ENCODE assay signal across 10 mouse cellular contexts in the genomic region with DNA sequence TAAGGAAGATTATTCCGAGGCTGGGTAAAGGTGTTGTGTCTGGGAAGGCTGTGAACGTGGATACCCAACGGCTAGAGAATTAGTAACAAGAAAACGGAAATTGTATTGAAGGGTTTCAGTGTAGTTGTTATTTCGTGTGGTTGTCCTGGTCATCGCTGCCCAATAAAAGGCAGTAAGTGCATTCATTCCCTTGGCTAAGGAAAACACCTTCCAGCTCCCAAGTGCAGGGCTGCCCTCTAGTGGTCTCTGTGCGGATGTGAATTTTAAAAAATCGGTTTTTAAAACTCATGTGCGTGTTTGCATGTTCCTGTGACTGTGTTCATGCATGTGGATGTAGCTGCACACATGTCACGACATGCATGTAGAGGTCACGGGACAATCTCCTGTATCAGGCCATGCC.
DNase-seq lines count a peak whose midpoint lies in the region; ATAC-seq and TF ChIP-seq lines count a peak whose summit lies in the region.
"Had no signal": no experiment of that assay in that cellular context is flagged by ENCODE, and none has a peak within 500 bp of the region (broad histone marks: within the 10 kb centered on the region; RNA-seq: fewer than 3 reads in every experiment).

No protein-coding gene starts in this region.

- H3K27ac ChIP-seq in hindbrain, embryonic 10.5 days, result no peak overlapping the region
- H3K27ac ChIP-seq in hindbrain, embryonic 12.5 days, result no peak overlapping the region
- H3K27ac ChIP-seq in cortical plate, adult 2 months (ENCODE audit: insufficient read depth, low read length), result no peak overlapping the region
- H3K27ac ChIP-seq in midbrain, postnatal 0 days (ENCODE audit: low read depth, low read length), result no peak overlapping the region
- H3K27ac ChIP-seq: embryonic facial prominence, embryonic 13.5 days; lung, embryonic 15.5 days had no signal

- no peak for TF ChIP-seq POLR2A in cortical plate, adult 2 months (IDR thresholded peaks at IDR 0.05; ENCODE audit: extremely low read depth, insufficient read depth, low read length)

- no peaks in the 10 kb centered on the region for H3K36me3 ChIP-seq in hindbrain, embryonic 10.5 days
- no peaks in the 10 kb centered on the region for H3K36me3 ChIP-seq in hindbrain, embryonic 12.5 days
- H3K36me3 ChIP-seq in midbrain, postnatal 0 days (ENCODE audit: insufficient read depth, low read length), result no peaks in the 10 kb centered on the region
- H3K36me3 ChIP-seq: embryonic facial prominence, embryonic 13.5 days; lung, embryonic 15.5 days had no signal

- no peak for ATAC-seq in hindbrain, embryonic 12.5 days (ENCODE audit: low FRiP score)
- no peak for ATAC-seq in midbrain, postnatal 0 days (ENCODE audit: low FRiP score)

- H3K9me3 ChIP-seq in hindbrain, embryonic 10.5 days, result 0 out of 2 replicates have a peak, but pooled peaks cover 6% of the 10 kb centered on the region
- no peaks in the 10 kb centered on the region for H3K9me3 ChIP-seq in hindbrain, embryonic 12.5 days (replicated peaks)
- H3K9me3 ChIP-seq in midbrain, postnatal 0 days (ENCODE audit: low read length), result no peaks in the 10 kb centered on the region
- H3K9me3 ChIP-seq: embryonic facial prominence, embryonic 13.5 days; lung, embryonic 15.5 days had no signal

- no peak overlapping the region for H3K4me3 ChIP-seq in hindbrain, embryonic 10.5 days
- H3K4me3 ChIP-seq in hindbrain, embryonic 12.5 days, result no peak overlapping the region
- no peak overlapping the region for H3K4me3 ChIP-seq in cortical plate, adult 2 months (ENCODE audit: insufficient read depth, low read length)
- H3K4me3 ChIP-seq in midbrain, postnatal 0 days (ENCODE audit: low read depth, low read length), result no peak overlapping the region
- H3K4me3 ChIP-seq: embryonic facial prominence, embryonic 13.5 days; lung, embryonic 15.5 days had no signal

- DNase-seq in hindbrain, embryonic 10.5 days (ENCODE audit: low spot score), result peak; percentile 38
- DNase-seq in A20 (ENCODE audit: low read depth, low spot score) (peak; percentile 40), WW6 (ENCODE audit: low read depth, low spot score) (peak; percentile 7)
- DNase-seq in kidney, postnatal 14 days, result peak; percentile 57
- peak; percentile 86 for DNase-seq in midbrain, postnatal 0 days (ENCODE audit: low spot score)
- no peak for DNase-seq in frontal cortex, postnatal 14 days (ENCODE audit: low spot score in 2 of 2)

- H3K9ac ChIP-seq in hindbrain, embryonic 12.5 days, result no peak overlapping the region
- H3K9ac ChIP-seq in midbrain, postnatal 0 days (replicated peaks; ENCODE audit: low read length, poor library complexity, severe bottlenecking), result no peak overlapping the region
- H3K9ac ChIP-seq: embryonic facial prominence, embryonic 13.5 days; lung, embryonic 15.5 days had no signal

- TF ChIP-seq CTCF in cortical plate, adult 2 months (IDR thresholded peaks at IDR 0.05; ENCODE audit: extremely low read depth, insufficient read depth, low read length), result peak; percentile 90
- peak; percentile 98 for TF ChIP-seq CTCF in midbrain, postnatal 0 days (IDR thresholded peaks at IDR 0.05)

- peaks cover 2% of the 10 kb centered on the region for H3K4me1 ChIP-seq in hindbrain, embryonic 10.5 days (replicated peaks)
- no peaks in the 10 kb centered on the region for H3K4me1 ChIP-seq in hindbrain, embryonic 12.5 days
- peaks cover 7% of the 10 kb centered on the region; the same call in 1 of the 2 replicates for H3K4me1 ChIP-seq in cortical plate, adult 2 months (ENCODE audit: control insufficient read depth, insufficient read depth, low read length)
- no peaks in the 10 kb centered on the region for H3K4me1 ChIP-seq in midbrain, postnatal 0 days (ENCODE audit: insufficient read depth, low read length)
- H3K4me1 ChIP-seq: embryonic facial prominence, embryonic 13.5 days; lung, embryonic 15.5 days had no signal

- H3K4me2 ChIP-seq in hindbrain, embryonic 12.5 days (replicated peaks), result no peak overlapping the region
- no peak overlapping the region for H3K4me2 ChIP-seq in midbrain, postnatal 0 days (ENCODE audit: low read depth, low read length, poor library complexity, severe bottlenecking)
- H3K4me2 ChIP-seq: embryonic facial prominence, embryonic 13.5 days; lung, embryonic 15.5 days had no signal

- H3K27me3 ChIP-seq in hindbrain, embryonic 10.5 days (ENCODE audit: insufficient read depth, poor library complexity, severe bottlenecking), result no peaks in the 10 kb centered on the region
- H3K27me3 ChIP-seq in hindbrain, embryonic 12.5 days, result no peaks in the 10 kb centered on the region
- no peaks in the 10 kb centered on the region for H3K27me3 ChIP-seq in midbrain, postnatal 0 days (ENCODE audit: insufficient read depth, low read length)
- H3K27me3 ChIP-seq: embryonic facial prominence, embryonic 13.5 days; lung, embryonic 15.5 days had no signal

- WGBS in hindbrain, embryonic 10.5 days, result 34% methylated on average over 11 of the region's 11 CpGs
- WGBS in hindbrain, embryonic 12.5 days, result 34% methylated on average over 11 of the region's 11 CpGs
- 24% methylated on average over 11 of the region's 11 CpGs for WGBS in midbrain, postnatal 0 days

Comparison
In these comparisons a context has a peak if more than half of its experiments do, and no peak if none do; other contexts are left out.
1. DNase-seq: peak in hindbrain, embryonic 10.5 days (single experiment), A20 (single experiment), WW6 (single experiment), kidney, postnatal 14 days (single experiment) and midbrain, postnatal 0 days (single experiment); none in frontal cortex, postnatal 14 days (0 of 2).